Mouse (Mus musculus) stomach, embryonic 14.5 days (tissue): ENCODE results near the gene Vipr1. TPM values are rescaled to one million over a fixed set of nuclear protein-coding genes. Genes with fewer than 3 reads are reported as not detected.

Experiments
- ATAC-seq: fragments of 200-750 bp; cut with Nextera tagmentation; 2 replicates; pipeline ENCODE4 v1.8.0; 2017; ENCODE audit warnings: low read depth, moderate TSS enrichment; ENCODE audit not compliant: insufficient number of reproducible peaks, insufficient read depth, low FRiP score
- H3K27ac ChIP-seq: fragments of 300-500 bp; sonication (generic); 2 replicates; pipeline ENCODE4 v1.5.1; 2014; ENCODE audit warnings: mild to moderate bottlenecking, low read length, moderate library complexity, mixed read lengths
- H3K27me3 ChIP-seq: fragments of 300-500 bp; sonication (generic); 2 replicates; pipeline ENCODE4 v1.6.1; 2014; ENCODE audit warnings: low read length, control low read depth, mixed read lengths; ENCODE audit not compliant: control insufficient read depth, insufficient read depth
- H3K36me3 ChIP-seq: fragments of 300-500 bp; sonication (generic); 2 replicates; pipeline ENCODE4 v1.6.1; 2014; ENCODE audit warnings: mild to moderate bottlenecking, control low read depth, low read length, moderate library complexity, mixed read lengths; ENCODE audit not compliant: control insufficient read depth, insufficient read depth
- H3K4me1 ChIP-seq: fragments of 300-500 bp; sonication (generic); 2 replicates; pipeline ENCODE4 v1.6.1; 2014; ENCODE audit warnings: low read length, control low read depth, mixed read lengths; ENCODE audit not compliant: control insufficient read depth, insufficient read depth
- H3K4me2 ChIP-seq: fragments of 300-500 bp; sonication (generic); replicated peaks from 2 replicates; pipeline ENCODE4 v1.6.1; 2014; ENCODE audit warnings: low read depth, low read length, control low read depth
- H3K4me3 ChIP-seq: fragments of 300-500 bp; sonication (generic); 2 replicates; pipeline ENCODE4 v1.5.1; 2014; ENCODE audit warnings: low read depth, low read length, control low read depth
- H3K9ac ChIP-seq: fragments of 300-500 bp; sonication (generic); replicated peaks from 2 replicates; pipeline ENCODE4 v1.6.1; 2014; ENCODE audit warnings: low read depth, mild to moderate bottlenecking, control low read depth, low read length, moderate library complexity, mixed read lengths
- H3K9me3 ChIP-seq: fragments of 300-500 bp; sonication (generic); 2 replicates; pipeline ENCODE4 v1.6.1; 2016; ENCODE audit warnings: low read depth, low read length, control low read depth; ENCODE audit not compliant: control insufficient read depth
- WGBS: fragments of 180-500 bp; shearing (Covaris S2); extraction: QIAGEN DNeasy Blood & Tissue Kit; methylation state at CpG from one replicate; pipeline ENCODE4 v1.1.7; 2014; 5-methylcytosine and 5-hydroxymethylcytosine counted together
- polyA plus RNA-seq: library from polyadenylated mRNA; unstranded; fragments of >200 nt; fragmentation: Nextera tagmentation; extraction: Ambion mirVana; gene quantifications from 2 replicates; pipeline ENCODE4 v1.2.1, GENCODE M21; 2014

The Vipr1 gene
- polyA plus RNA-seq, 1 experiment from 2014 or later, result 0.29 TPM

GRCm38 (mm10) chr9:121663467-121663866, 21.0 kb downstream of the Vipr1 start:
- WGBS, result 72% methylated on average over 6 of the region's 6 CpGs
- Histone ChIP-seq H3K9ac (no peak overlapping the region), H3K4me3 (no peak overlapping the region), H3K27ac (no peak overlapping the region), H3K36me3 (no peaks in the 10 kb centered on the region), H3K27me3 (no peaks in the 10 kb centered on the region; the same call in 1 of the 2 replicates), H3K4me1 (no peaks in the 10 kb centered on the region), H3K9me3 (no peaks in the 10 kb centered on the region), H3K4me2 (no peak overlapping the region)
- ATAC-seq, result no peak

- H3K4me3 ChIP-seq, result no peak overlapping the region
- H3K27ac ChIP-seq, result no peak overlapping the region
- no peaks in the 10 kb centered on the region for H3K4me1 ChIP-seq
- no peak overlapping the region for H3K4me2 ChIP-seq
- H3K36me3 ChIP-seq, result no peaks in the 10 kb centered on the region
- no peak overlapping the region for H3K9ac ChIP-seq
- no peaks in the 10 kb centered on the region for H3K9me3 ChIP-seq
- no peak for ATAC-seq
- 80% methylated on average over 5 of the region's 5 CpGs for WGBS
- no peaks in the 10 kb centered on the region; the same call in 1 of the 2 replicates for H3K27me3 ChIP-seq
Measured at GRCm38 (mm10) chr9:121664104-121664503, 21.6 kb downstream of the Vipr1 start.

GRCm38 (mm10) chr9:121666957-121667630, 24.6 kb downstream of the Vipr1 start:
- no peaks in the 10 kb centered on the region for H3K36me3 ChIP-seq
- H3K4me2 ChIP-seq, result no peak overlapping the region
- no peak overlapping the region for H3K9ac ChIP-seq
- H3K4me3 ChIP-seq, result no peak overlapping the region
- WGBS, result 67% methylated on average over 16 of the region's 16 CpGs
- H3K9me3 ChIP-seq, result no peaks in the 10 kb centered on the region
- 0 out of 2 replicates have a peak overlapping the region, but pooled peaks have one; percentile 15 for H3K27ac ChIP-seq
- H3K27me3 ChIP-seq, result no peaks in the 10 kb centered on the region; the same call in 1 of the 2 replicates
- H3K4me1 ChIP-seq, result no peaks in the 10 kb centered on the region
- ATAC-seq, result no peak

GRCm38 (mm10) chr9:121667822-121668221, 25.3 kb downstream of the Vipr1 start:
- Histone ChIP-seq H3K27me3 (no peaks in the 10 kb centered on the region; the same call in 1 of the 2 replicates), H3K4me1 (no peaks in the 10 kb centered on the region), H3K4me2 (no peak overlapping the region), H3K9ac (no peak overlapping the region), H3K4me3 (no peak overlapping the region), H3K36me3 (no peaks in the 10 kb centered on the region), H3K9me3 (no peaks in the 10 kb centered on the region), H3K27ac (no peak overlapping the region)
- no peak for ATAC-seq
- WGBS, result 85% methylated on average over 11 of the region's 11 CpGs

GRCm38 (mm10) chr9:121669348-121669791, 26.9 kb downstream of the Vipr1 start:
- no peaks in the 10 kb centered on the region for H3K9me3 ChIP-seq
- no peak overlapping the region for H3K27ac ChIP-seq
- peak overlapping the region; percentile 53 for H3K4me2 ChIP-seq
- H3K27me3 ChIP-seq, result no peaks in the 10 kb centered on the region; the same call in 1 of the 2 replicates
- WGBS, result 1% methylated on average over 28 of the region's 28 CpGs
- no peak; the same call in 1 of the 2 replicates for ATAC-seq
- no peaks in the 10 kb centered on the region for H3K4me1 ChIP-seq
- peak overlapping the region; percentile 21 for H3K4me3 ChIP-seq
- no peak overlapping the region for H3K9ac ChIP-seq
- H3K36me3 ChIP-seq, result no peaks in the 10 kb centered on the region

GRCm38 (mm10) chr9:121671300-121671699, 28.8 kb downstream of the Vipr1 start:
- ATAC-seq, result no peak
- no peak overlapping the region for H3K27ac ChIP-seq
- WGBS, result 27% methylated on average over 7 of the region's 7 CpGs
- no peaks in the 10 kb centered on the region for H3K36me3 ChIP-seq
- H3K27me3 ChIP-seq, result no peaks in the 10 kb centered on the region; the same call in 1 of the 2 replicates
- H3K4me1 ChIP-seq, result no peaks in the 10 kb centered on the region
- no peak overlapping the region for H3K4me2 ChIP-seq
- H3K9me3 ChIP-seq, result no peaks in the 10 kb centered on the region
- no peak overlapping the region for H3K9ac ChIP-seq
- no peak overlapping the region for H3K4me3 ChIP-seq

GRCm38 (mm10) chr9:121672311-121672710, 29.8 kb downstream of the Vipr1 start:
- Histone ChIP-seq H3K36me3 (no peaks in the 10 kb centered on the region), H3K27me3 (no peaks in the 10 kb centered on the region; the same call in 1 of the 2 replicates), H3K4me1 (0 out of 2 replicates have a peak, but pooled peaks cover 1% of the 10 kb centered on the region), H3K4me2 (no peak overlapping the region), H3K9me3 (no peaks in the 10 kb centered on the region), H3K27ac (no peak overlapping the region), H3K4me3 (no peak overlapping the region), H3K9ac (no peak overlapping the region)
- 55% methylated on average over 5 of the region's 5 CpGs for WGBS
- peak; percentile 33; the same call in 1 of the 2 replicates for ATAC-seq

- no peaks in the 10 kb centered on the region for H3K27me3 ChIP-seq
- H3K9me3 ChIP-seq, result no peaks in the 10 kb centered on the region
- no peak overlapping the region for H3K4me2 ChIP-seq
- no peak overlapping the region for H3K4me3 ChIP-seq
- 0 out of 2 replicates have a peak, but pooled peaks cover 6% of the 10 kb centered on the region for H3K4me1 ChIP-seq
- 84% methylated on average over 5 of the region's 5 CpGs for WGBS
- no peak overlapping the region for H3K9ac ChIP-seq
- H3K27ac ChIP-seq, result no peak overlapping the region
- H3K36me3 ChIP-seq, result no peaks in the 10 kb centered on the region
- no peak for ATAC-seq
Measured at GRCm38 (mm10) chr9:121673716-121674115, 31.2 kb downstream of the Vipr1 start.
